Mouse (Mus musculus): ENCODE results near the gene Spint5.

The Spint5 gene

GRCm38 (mm10) chr2:164715005-164715404 is at the start of gene Spint5:
Gene Spint5, plus strand, starts transcription at chr2:164715305.
- 0 out of 2 replicates have a peak, but pooled peaks cover 9% of the 10 kb centered on the region for H3K27me3 ChIP-seq (ENCODE audit: insufficient read depth, low read length)
- H3K36me3 ChIP-seq (ENCODE audit: insufficient read depth, low read length) = no peaks in the 10 kb centered on the region
- TF ChIP-seq CTCF (conservative IDR thresholded peaks at IDR 0.05; ENCODE audit: low read length) = no peak
- TF ChIP-seq NANOG (IDR thresholded peaks at IDR 0.05; ENCODE audit: borderline replicate concordance, low read length) = no peak
- TF ChIP-seq POU5F1 (IDR thresholded peaks at IDR 0.05; ENCODE audit: borderline replicate concordance, low read length) = no peak
- H3K4me1 ChIP-seq (replicated peaks; ENCODE audit: low read depth, low read length) = no peaks in the 10 kb centered on the region
- H3K4me3 ChIP-seq (replicated peaks; ENCODE audit: low read length) = no peak within 1 kb of the TSS
- no peaks in the 10 kb centered on the region for H3K9me3 ChIP-seq (ENCODE audit: low read length)

- no peaks in the 10 kb centered on the region for H3K4me1 ChIP-seq (replicated peaks; ENCODE audit: low read depth, low read length)
- H3K27me3 ChIP-seq (ENCODE audit: insufficient read depth, low read length) = peaks cover 2% of the 10 kb centered on the region; the same call in 1 of the 2 replicates
- no peak overlapping the region for H3K4me3 ChIP-seq (replicated peaks; ENCODE audit: low read length)
- peaks cover 22% of the 10 kb centered on the region for H3K9me3 ChIP-seq (ENCODE audit: low read length)
- no peaks in the 10 kb centered on the region for H3K36me3 ChIP-seq (ENCODE audit: insufficient read depth, low read length)
- TF ChIP-seq POU5F1 (IDR thresholded peaks at IDR 0.05; ENCODE audit: borderline replicate concordance, low read length) (no peak), CTCF (conservative IDR thresholded peaks at IDR 0.05; ENCODE audit: low read length) (no peak), NANOG (IDR thresholded peaks at IDR 0.05; ENCODE audit: borderline replicate concordance, low read length) (no peak)
Observed at GRCm38 (mm10) chr2:164670261-164670660, 44.8 kb upstream of the Spint5 start.

GRCm38 (mm10) chr2:164670938-164671337 is 44.2 kb upstream of the Spint5 start:
- Histone ChIP-seq H3K4me1 (replicated peaks; ENCODE audit: low read depth, low read length) (no peaks in the 10 kb centered on the region), H3K4me3 (replicated peaks; ENCODE audit: low read length) (no peak overlapping the region), H3K27me3 (ENCODE audit: insufficient read depth, low read length) (peaks cover 2% of the 10 kb centered on the region; the same call in 1 of the 2 replicates), H3K9me3 (ENCODE audit: low read length) (peaks cover 19% of the 10 kb centered on the region), H3K36me3 (ENCODE audit: insufficient read depth, low read length) (no peaks in the 10 kb centered on the region)
- no peak for TF ChIP-seq NANOG (IDR thresholded peaks at IDR 0.05; ENCODE audit: borderline replicate concordance, low read length)
- TF ChIP-seq CTCF (conservative IDR thresholded peaks at IDR 0.05; ENCODE audit: low read length) = no peak
- no peak for TF ChIP-seq POU5F1 (IDR thresholded peaks at IDR 0.05; ENCODE audit: borderline replicate concordance, low read length)

GRCm38 (mm10) chr2:164673987-164674386 is 41.1 kb upstream of the Spint5 start, which contains the start of gene Wfdc11:
Gene Wfdc11, minus strand, starts transcription at chr2:164674087.
- peaks cover 2% of the 10 kb centered on the region; the same call in 1 of the 2 replicates for H3K27me3 ChIP-seq (ENCODE audit: insufficient read depth, low read length)
- TF ChIP-seq POU5F1 (IDR thresholded peaks at IDR 0.05; ENCODE audit: borderline replicate concordance, low read length) (no peak), CTCF (conservative IDR thresholded peaks at IDR 0.05; ENCODE audit: low read length) (no peak), NANOG (IDR thresholded peaks at IDR 0.05; ENCODE audit: borderline replicate concordance, low read length) (no peak)
- peaks cover 4% of the 10 kb centered on the region; the same call in 1 of the 2 replicates for H3K4me1 ChIP-seq (replicated peaks; ENCODE audit: low read depth, low read length)
- H3K4me3 ChIP-seq (replicated peaks; ENCODE audit: low read length) = no peak within 1 kb of the TSS
- no peaks in the 10 kb centered on the region for H3K36me3 ChIP-seq (ENCODE audit: insufficient read depth, low read length)
- peaks cover 4% of the 10 kb centered on the region for H3K9me3 ChIP-seq (ENCODE audit: low read length)

- no peaks in the 10 kb centered on the region for H3K36me3 ChIP-seq (ENCODE audit: insufficient read depth, low read length)
- H3K4me3 ChIP-seq (replicated peaks; ENCODE audit: low read length) = no peak overlapping the region
- TF ChIP-seq NANOG (IDR thresholded peaks at IDR 0.05; ENCODE audit: borderline replicate concordance, low read length) (no peak), CTCF (conservative IDR thresholded peaks at IDR 0.05; ENCODE audit: low read length) (peak; percentile 80)
- H3K4me1 ChIP-seq (replicated peaks; ENCODE audit: low read depth, low read length) = peaks cover 4% of the 10 kb centered on the region; the same call in 1 of the 2 replicates
- H3K27me3 ChIP-seq (ENCODE audit: insufficient read depth, low read length) = no peaks in the 10 kb centered on the region; the same call in 1 of the 2 replicates
- H3K9me3 ChIP-seq (ENCODE audit: low read length) = peaks cover 4% of the 10 kb centered on the region
Observed at GRCm38 (mm10) chr2:164676103-164676502, 39.0 kb upstream of the Spint5 start.

GRCm38 (mm10) chr2:164676916-164677685 is 38.0 kb upstream of the Spint5 start:
- no peaks in the 10 kb centered on the region; the same call in 1 of the 2 replicates for H3K27me3 ChIP-seq (ENCODE audit: insufficient read depth, low read length)
- no peak overlapping the region for H3K4me3 ChIP-seq (replicated peaks; ENCODE audit: low read length)
- TF ChIP-seq NANOG (IDR thresholded peaks at IDR 0.05; ENCODE audit: borderline replicate concordance, low read length) (no peak), POU5F1 (IDR thresholded peaks at IDR 0.05; ENCODE audit: borderline replicate concordance, low read length) (no peak), CTCF (conservative IDR thresholded peaks at IDR 0.05; ENCODE audit: low read length) (no peak)
- peaks cover 4% of the 10 kb centered on the region; the same call in 1 of the 2 replicates for H3K4me1 ChIP-seq (replicated peaks; ENCODE audit: low read depth, low read length)
- peaks cover 4% of the 10 kb centered on the region for H3K9me3 ChIP-seq (ENCODE audit: low read length)
- H3K36me3 ChIP-seq (ENCODE audit: insufficient read depth, low read length) = no peaks in the 10 kb centered on the region

- Histone ChIP-seq H3K36me3 (ENCODE audit: insufficient read depth, low read length) (no peaks in the 10 kb centered on the region), H3K9me3 (ENCODE audit: low read length) (no peaks in the 10 kb centered on the region), H3K4me1 (replicated peaks; ENCODE audit: low read depth, low read length) (peaks cover 4% of the 10 kb centered on the region; the same call in 1 of the 2 replicates), H3K4me3 (replicated peaks; ENCODE audit: low read length) (no peak overlapping the region), H3K27me3 (ENCODE audit: insufficient read depth, low read length) (no peaks in the 10 kb centered on the region)
- TF ChIP-seq NANOG (IDR thresholded peaks at IDR 0.05; ENCODE audit: borderline replicate concordance, low read length) (no peak), POU5F1 (IDR thresholded peaks at IDR 0.05; ENCODE audit: borderline replicate concordance, low read length) (no peak), CTCF (conservative IDR thresholded peaks at IDR 0.05; ENCODE audit: low read length) (peak; percentile 31)
Observed at GRCm38 (mm10) chr2:164678848-164679625, 36.1 kb upstream of the Spint5 start.

GRCm38 (mm10) chr2:164679906-164680305 is 35.2 kb upstream of the Spint5 start:
- H3K4me1 ChIP-seq (replicated peaks; ENCODE audit: low read depth, low read length) = peaks cover 4% of the 10 kb centered on the region; the same call in 1 of the 2 replicates
- no peaks in the 10 kb centered on the region for H3K36me3 ChIP-seq (ENCODE audit: insufficient read depth, low read length)
- TF ChIP-seq POU5F1 (IDR thresholded peaks at IDR 0.05; ENCODE audit: borderline replicate concordance, low read length) = no peak
- no peak for TF ChIP-seq CTCF (conservative IDR thresholded peaks at IDR 0.05; ENCODE audit: low read length)
- TF ChIP-seq NANOG (IDR thresholded peaks at IDR 0.05; ENCODE audit: borderline replicate concordance, low read length) = no peak
- no peaks in the 10 kb centered on the region for H3K9me3 ChIP-seq (ENCODE audit: low read length)
- H3K27me3 ChIP-seq (ENCODE audit: insufficient read depth, low read length) = no peaks in the 10 kb centered on the region
- H3K4me3 ChIP-seq (replicated peaks; ENCODE audit: low read length) = no peak overlapping the region
